Mouse (Mus musculus): ENCODE measurements around the gene Eri3. TPM values are rescaled to one million over a fixed set of nuclear protein-coding genes. Genes with fewer than 3 reads are reported as not detected.

The Eri3 gene
- polyA plus RNA-seq, 1 experiment from 2014 or later, result 266 TPM

- H3K36me3 ChIP-seq, result peaks cover 18% of the 10 kb centered on the region
- no peak overlapping the region for H3K4me2 ChIP-seq
- no peak overlapping the region for H3K9ac ChIP-seq
- no peak overlapping the region for H3K4me3 ChIP-seq
- no peaks in the 10 kb centered on the region for H3K27me3 ChIP-seq
- H3K27ac ChIP-seq (replicated peaks), result no peak overlapping the region
- no peak for ATAC-seq (ENCODE audit: low FRiP score, low read depth)
- H3K4me1 ChIP-seq (replicated peaks), result peaks cover 15% of the 10 kb centered on the region
- 80% methylated on average over 7 of the region's 7 CpGs for WGBS
- H3K9me3 ChIP-seq, result no peaks in the 10 kb centered on the region
Measured at GRCm38 (mm10) chr4:117669874-117670273, 119.7 kb downstream of the Eri3 start.

GRCm38 (mm10) chr4:117672042-117672441 is 121.9 kb downstream of the Eri3 start:
- Histone ChIP-seq H3K4me3 (no peak overlapping the region), H3K27me3 (no peaks in the 10 kb centered on the region), H3K9me3 (no peaks in the 10 kb centered on the region), H3K27ac (replicated peaks) (no peak overlapping the region), H3K4me1 (replicated peaks) (0 out of 2 replicates have a peak, but pooled peaks cover 5% of the 10 kb centered on the region), H3K36me3 (peaks cover 37% of the 10 kb centered on the region), H3K9ac (no peak overlapping the region), H3K4me2 (no peak overlapping the region)
- WGBS, result 53% methylated on average over 9 of the region's 9 CpGs
- no peak for ATAC-seq (ENCODE audit: low FRiP score, low read depth)

GRCm38 (mm10) chr4:117673901-117674300 is 123.7 kb downstream of the Eri3 start:
- Histone ChIP-seq H3K36me3 (peaks cover 50% of the 10 kb centered on the region), H3K4me2 (no peak overlapping the region), H3K27ac (replicated peaks) (no peak overlapping the region), H3K27me3 (no peaks in the 10 kb centered on the region), H3K9ac (no peak overlapping the region), H3K9me3 (no peaks in the 10 kb centered on the region), H3K4me1 (replicated peaks) (0 out of 2 replicates have a peak, but pooled peaks cover 5% of the 10 kb centered on the region), H3K4me3 (no peak overlapping the region)
- ATAC-seq (ENCODE audit: low FRiP score, low read depth), result no peak
- WGBS, result 89% methylated on average over 3 of the region's 3 CpGs

DNA sequence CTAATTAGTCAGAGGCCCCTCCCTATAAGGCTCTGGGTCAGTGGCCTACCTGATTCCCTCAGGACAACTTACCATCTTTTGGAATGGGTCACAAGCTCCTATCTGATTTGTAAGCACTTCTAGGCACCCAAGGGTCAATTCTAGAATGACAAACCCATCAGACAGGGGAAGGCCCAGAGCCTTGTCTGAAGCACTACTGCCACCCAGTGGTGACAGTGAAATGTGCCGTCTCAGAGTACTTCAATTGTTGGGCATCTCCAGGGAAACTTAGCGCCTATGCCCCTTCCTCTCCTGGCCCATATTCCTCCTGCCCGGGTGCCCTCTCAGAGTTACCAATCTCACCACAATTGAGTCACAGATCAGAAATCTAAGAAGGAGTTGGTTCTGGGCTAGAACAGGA is 126.7 kb downstream of the Eri3 start:
- Histone ChIP-seq H3K27ac (replicated peaks) (no peak overlapping the region), H3K36me3 (peaks cover 59% of the 10 kb centered on the region), H3K27me3 (no peaks in the 10 kb centered on the region), H3K9ac (no peak overlapping the region), H3K9me3 (no peaks in the 10 kb centered on the region), H3K4me1 (replicated peaks) (peaks cover 20% of the 10 kb centered on the region), H3K4me3 (no peak overlapping the region), H3K4me2 (no peak overlapping the region)
- peak; percentile 7; the same call in 1 of the 2 replicates for ATAC-seq (ENCODE audit: low FRiP score, low read depth)
- WGBS, result 14% methylated on average over 3 of the region's 3 CpGs

DNA sequence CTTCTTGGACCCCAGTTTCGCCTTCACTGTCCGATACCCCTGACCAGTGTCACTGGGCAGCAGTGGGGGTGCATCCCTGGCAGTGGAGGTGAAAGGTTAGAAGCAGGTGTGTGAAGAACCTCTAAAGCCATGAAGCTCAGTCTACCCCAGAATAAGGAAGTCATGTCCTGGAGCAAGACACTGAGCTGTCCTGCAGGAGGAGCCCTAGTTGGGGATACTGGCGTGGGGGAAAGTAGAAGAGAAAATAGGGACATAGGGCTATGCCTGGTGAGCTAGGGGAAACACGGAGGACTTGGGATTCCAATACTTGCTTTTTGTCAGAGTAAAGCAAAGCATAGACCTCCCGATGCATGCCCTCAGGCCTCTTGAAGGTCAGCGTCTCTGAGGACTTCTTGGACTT is 130.8 kb downstream of the Eri3 start:
- H3K9me3 ChIP-seq, result no peaks in the 10 kb centered on the region
- no peak overlapping the region for H3K27ac ChIP-seq (replicated peaks)
- H3K4me2 ChIP-seq, result peak overlapping the region; percentile 88
- H3K36me3 ChIP-seq, result peaks cover 31% of the 10 kb centered on the region
- H3K27me3 ChIP-seq, result no peaks in the 10 kb centered on the region
- 82% methylated on average over 6 of the region's 6 CpGs for WGBS
- 0 out of 2 replicates have a peak overlapping the region, but pooled peaks have one; percentile 90 for H3K9ac ChIP-seq
- peaks cover 18% of the 10 kb centered on the region for H3K4me1 ChIP-seq (replicated peaks)
- H3K4me3 ChIP-seq, result peak overlapping the region; percentile 84
- no peak for ATAC-seq (ENCODE audit: low FRiP score, low read depth)

DNA sequence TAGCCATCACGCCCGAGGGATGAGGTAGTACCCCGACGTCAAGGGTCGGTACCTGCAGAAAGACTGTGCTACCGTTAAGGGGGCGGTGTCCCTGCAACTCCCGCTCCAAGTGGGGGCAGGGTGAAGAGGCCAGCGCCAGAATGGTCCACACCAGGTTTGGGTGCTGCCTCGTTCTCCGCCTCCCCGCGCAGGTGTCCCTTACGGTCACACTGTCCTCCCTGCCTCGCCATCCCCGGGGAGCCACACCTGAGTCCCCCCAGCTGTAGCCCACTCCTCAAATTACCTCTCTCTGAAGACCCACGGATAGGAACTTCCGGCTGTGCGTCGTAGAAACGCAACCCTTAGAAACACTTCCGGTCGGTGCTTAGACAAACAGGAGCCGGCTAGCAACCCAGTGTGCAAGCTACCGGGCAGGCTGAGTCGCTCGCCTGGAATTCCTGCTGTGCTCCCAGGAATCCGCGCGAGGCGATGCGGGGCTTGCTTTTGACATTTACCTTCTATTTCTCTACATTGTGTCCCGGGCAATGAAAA is 131.8 kb downstream of the Eri3 start, which contains the start of gene Dmap1:
Dmap1 (minus strand) TSS at position 343 of the 531 bp plus-strand sequence.
- WGBS, result under 1% methylated on average over 33 of the region's 33 CpGs
- Histone ChIP-seq H3K36me3 (peaks cover 23% of the 10 kb centered on the region), H3K4me3 (peak within 1 kb of the TSS; percentile 84), H3K27ac (replicated peaks) (peak within 1 kb of the TSS; percentile 65), H3K4me1 (replicated peaks) (peaks cover 18% of the 10 kb centered on the region), H3K9me3 (no peaks in the 10 kb centered on the region), H3K27me3 (no peaks in the 10 kb centered on the region), H3K4me2 (peak within 1 kb of the TSS; percentile 88), H3K9ac (peak within 1 kb of the TSS; percentile 90)
- peak; percentile 88 for ATAC-seq (ENCODE audit: low FRiP score, low read depth)

DNA sequence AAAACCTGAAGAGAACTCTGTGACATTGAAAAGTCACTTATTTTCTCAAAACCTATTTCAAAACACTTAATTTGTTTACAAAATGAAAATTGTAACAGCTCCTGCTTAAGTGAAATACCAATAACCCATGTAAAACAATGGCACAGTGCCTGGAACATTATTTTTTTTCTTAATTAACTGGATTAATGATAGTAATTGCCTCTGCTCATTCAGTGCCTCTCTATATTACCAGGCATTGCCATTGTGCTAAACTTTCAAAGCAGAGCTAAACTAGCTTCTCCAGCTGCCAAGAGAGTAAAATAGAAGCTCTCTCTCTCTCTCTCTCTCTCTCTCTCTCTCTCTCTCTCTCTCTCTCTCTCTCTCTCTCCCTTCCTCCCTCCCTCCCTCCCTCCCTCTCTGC is 132.3 kb downstream of the Eri3 start:
- Histone ChIP-seq H3K9me3 (no peaks in the 10 kb centered on the region), H3K9ac (peak overlapping the region; percentile 33; the same call in 1 of the 2 replicates), H3K27me3 (no peaks in the 10 kb centered on the region), H3K36me3 (peaks cover 21% of the 10 kb centered on the region), H3K4me2 (peak overlapping the region; percentile 88), H3K4me1 (replicated peaks) (peaks cover 18% of the 10 kb centered on the region), H3K27ac (replicated peaks) (peak overlapping the region; percentile 65), H3K4me3 (peak overlapping the region; percentile 84)
- 0 out of 2 replicates have a peak, but pooled peaks have one; percentile 5 for ATAC-seq (ENCODE audit: low FRiP score, low read depth)

DNA sequence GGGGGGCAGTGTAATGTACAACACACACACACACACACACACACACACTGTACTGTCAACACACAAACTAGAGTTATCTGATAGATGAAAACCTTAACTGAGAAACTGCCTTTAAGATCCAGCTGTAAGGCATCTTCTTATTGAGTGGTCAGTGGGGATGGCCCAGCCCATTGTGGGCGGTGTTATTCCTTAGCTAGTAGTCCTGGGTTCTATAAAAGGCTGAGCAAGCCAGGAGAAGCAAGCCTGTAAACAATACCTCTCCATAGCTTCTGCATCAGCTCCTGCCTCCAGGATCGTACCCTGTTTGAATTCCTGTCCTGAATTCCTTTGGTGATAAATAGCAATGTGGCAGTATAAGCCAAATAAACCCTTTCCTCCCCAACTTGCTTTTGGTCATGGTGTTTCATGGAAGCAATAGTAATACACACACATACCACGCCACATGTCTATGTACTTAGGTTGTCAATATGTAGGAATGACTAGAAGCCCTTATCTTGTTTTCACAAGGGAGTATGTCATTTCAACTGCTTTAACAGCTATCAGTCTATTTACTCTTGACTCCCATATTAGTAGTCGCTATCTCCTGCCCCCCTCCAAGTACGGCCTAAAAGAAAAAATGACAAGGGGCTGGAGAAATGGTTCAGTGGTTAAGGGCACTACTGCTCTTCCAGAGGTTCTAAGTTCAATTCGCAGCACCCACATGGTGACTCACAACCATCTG is 133.0 kb downstream of the Eri3 start:
- no peaks in the 10 kb centered on the region for H3K27me3 ChIP-seq
- no peaks in the 10 kb centered on the region for H3K9me3 ChIP-seq
- H3K9ac ChIP-seq, result no peak overlapping the region
- no peak overlapping the region for H3K4me3 ChIP-seq
- 86% methylated on average over 6 of the region's 6 CpGs for WGBS
- ATAC-seq (ENCODE audit: low FRiP score, low read depth), result no peak
- peaks cover 18% of the 10 kb centered on the region for H3K4me1 ChIP-seq (replicated peaks)
- H3K27ac ChIP-seq (replicated peaks), result no peak overlapping the region
- H3K36me3 ChIP-seq, result peaks cover 13% of the 10 kb centered on the region
- H3K4me2 ChIP-seq, result peak overlapping the region; percentile 88; the same call in 1 of the 2 replicates

DNA sequence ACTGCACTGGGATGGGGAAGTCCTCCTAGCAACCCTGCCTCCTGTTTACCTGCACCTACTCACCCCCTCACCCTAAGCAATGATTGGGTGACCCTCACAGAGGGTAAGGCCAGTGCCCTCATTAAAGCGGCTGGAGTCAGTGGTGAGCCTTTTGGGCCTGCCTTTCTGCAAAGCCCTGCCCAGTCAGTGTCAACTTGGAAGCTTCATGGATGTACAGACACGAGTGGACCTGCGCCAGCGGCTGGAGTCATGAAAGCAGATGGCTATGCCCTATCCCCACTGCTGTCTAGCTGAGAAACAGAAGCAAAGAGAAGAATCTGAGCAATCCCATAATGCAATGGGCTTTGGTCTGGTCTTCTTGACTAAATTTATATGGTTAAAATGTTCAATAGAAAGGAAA is 136.2 kb downstream of the Eri3 start:
- Histone ChIP-seq H3K27me3 (no peaks in the 10 kb centered on the region), H3K36me3 (no peaks in the 10 kb centered on the region), H3K27ac (replicated peaks) (no peak overlapping the region), H3K4me3 (no peak overlapping the region), H3K4me2 (no peak overlapping the region), H3K4me1 (replicated peaks) (peaks cover 7% of the 10 kb centered on the region), H3K9ac (no peak overlapping the region), H3K9me3 (no peaks in the 10 kb centered on the region)
- 85% methylated on average over 4 of the region's 4 CpGs for WGBS
- ATAC-seq (ENCODE audit: low FRiP score, low read depth), result no peak

GRCm38 (mm10) chr4:117705361-117705760 is 155.2 kb downstream of the Eri3 start:
- H3K4me2 ChIP-seq, result no peak overlapping the region
- no peaks in the 10 kb centered on the region for H3K9me3 ChIP-seq
- no peaks in the 10 kb centered on the region for H3K36me3 ChIP-seq
- H3K27ac ChIP-seq (replicated peaks), result no peak overlapping the region
- no peak overlapping the region for H3K9ac ChIP-seq
- WGBS, result 6% methylated on average over 7 of the region's 7 CpGs
- no peaks in the 10 kb centered on the region for H3K27me3 ChIP-seq
- H3K4me1 ChIP-seq (replicated peaks), result no peaks in the 10 kb centered on the region
- ATAC-seq (ENCODE audit: low FRiP score, low read depth), result no peak
- no peak overlapping the region for H3K4me3 ChIP-seq

DNA sequence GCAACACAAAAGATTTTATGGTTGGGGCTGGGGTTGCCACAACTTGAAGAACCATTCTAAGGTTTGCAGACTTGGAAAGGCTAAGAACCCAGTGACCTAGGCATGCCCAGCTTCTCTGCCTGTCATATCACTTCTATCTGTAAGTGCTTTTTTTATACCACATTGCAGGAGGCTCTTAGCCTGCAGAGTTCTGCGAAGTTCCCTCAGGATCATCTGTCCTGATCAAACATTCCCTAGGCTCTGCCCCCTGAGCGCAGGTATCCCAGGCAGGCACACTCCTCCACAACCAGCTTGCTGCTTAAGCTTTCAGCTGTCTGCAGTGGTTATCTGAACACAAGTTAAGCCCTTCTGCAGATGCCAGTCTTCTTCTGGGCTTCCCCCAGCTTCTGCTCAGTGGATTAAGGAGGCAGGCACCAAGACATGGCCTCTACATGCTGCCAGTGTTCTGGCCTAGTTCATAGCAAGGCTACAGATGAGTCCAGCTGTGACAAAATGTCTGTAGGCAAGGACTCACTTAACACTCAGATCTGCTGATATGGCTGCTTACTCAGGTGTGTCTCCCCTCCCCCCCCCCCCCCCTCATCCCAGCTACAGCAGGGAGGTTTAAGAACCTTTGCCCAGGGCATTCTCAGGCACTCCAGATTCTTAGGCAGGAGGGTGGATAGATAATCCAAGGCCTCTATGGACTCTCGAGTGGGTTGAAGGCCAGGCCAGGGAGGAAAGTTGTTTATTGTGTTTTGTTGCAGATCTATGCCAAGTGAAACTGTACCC is 158.8 kb downstream of the Eri3 start:
- Histone ChIP-seq H3K4me2 (no peak overlapping the region), H3K27me3 (no peaks in the 10 kb centered on the region), H3K4me1 (replicated peaks) (no peaks in the 10 kb centered on the region), H3K9ac (no peak overlapping the region), H3K9me3 (no peaks in the 10 kb centered on the region), H3K27ac (replicated peaks) (no peak overlapping the region), H3K36me3 (no peaks in the 10 kb centered on the region), H3K4me3 (no peak overlapping the region)
- no peak for ATAC-seq (ENCODE audit: low FRiP score, low read depth)
- 83% methylated on average over 3 of the region's 3 CpGs for WGBS

- H3K4me3 ChIP-seq, result no peak overlapping the region
- H3K27ac ChIP-seq (replicated peaks), result no peak overlapping the region
- no peaks in the 10 kb centered on the region for H3K27me3 ChIP-seq
- no peak overlapping the region for H3K9ac ChIP-seq
- no peaks in the 10 kb centered on the region for H3K4me1 ChIP-seq (replicated peaks)
- no peaks in the 10 kb centered on the region for H3K36me3 ChIP-seq
- WGBS, result 92% methylated on average over 3 of the region's 3 CpGs
- H3K9me3 ChIP-seq, result no peaks in the 10 kb centered on the region
- no peak for ATAC-seq (ENCODE audit: low FRiP score, low read depth)
- no peak overlapping the region for H3K4me2 ChIP-seq
Measured at GRCm38 (mm10) chr4:117712314-117712713, 162.1 kb downstream of the Eri3 start.
